Mouse (Mus musculus): Measurements from ENCODE around the gene Hoxb5.

The Hoxb5 gene

DNA sequence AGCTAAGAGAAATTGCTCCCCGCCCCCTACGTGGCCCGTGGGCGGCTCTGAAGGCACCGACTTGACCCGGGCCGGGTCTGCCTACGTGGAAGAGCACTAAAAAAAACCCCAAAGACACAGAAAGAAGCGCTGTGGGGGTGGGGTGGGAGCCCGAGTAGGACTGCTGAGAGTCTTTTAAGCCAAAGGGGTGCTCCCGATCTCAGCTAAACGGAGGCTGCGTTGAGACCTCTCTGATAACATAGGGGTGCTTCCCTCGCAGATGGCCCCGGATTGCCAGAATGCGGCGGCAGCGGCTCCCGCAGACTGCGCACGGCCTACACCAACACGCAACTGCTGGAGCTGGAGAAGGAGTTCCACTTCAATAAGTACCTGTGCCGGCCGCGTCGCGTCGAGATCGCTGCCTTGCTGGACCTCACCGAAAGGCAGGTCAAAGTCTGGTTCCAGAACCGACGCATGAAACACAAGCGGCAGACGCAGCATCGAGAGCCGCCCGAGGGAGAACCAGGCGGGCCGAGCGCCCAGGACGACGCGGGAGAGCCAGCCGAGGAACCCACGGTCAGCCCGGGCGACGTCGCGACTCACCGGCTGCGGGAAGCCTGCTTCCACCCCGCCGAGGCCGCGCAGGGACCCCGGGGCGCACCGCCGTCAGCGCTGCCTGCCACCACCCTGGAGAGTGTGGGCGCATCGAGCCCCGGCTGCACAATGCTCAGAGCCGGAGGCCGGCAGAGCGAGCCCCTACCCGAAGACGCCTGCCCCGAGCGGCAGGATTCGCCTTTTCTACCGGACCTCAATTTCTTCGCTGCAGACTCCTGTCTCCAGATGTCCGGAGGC lies 49.8 kb downstream of the Hoxb5 start:
- DNase-seq (ENCODE audit: low read depth, low spot score) = no peak

GRCm38 (mm10) chr11:96353522-96353841 lies 50.3 kb downstream of the Hoxb5 start:
- no peak for DNase-seq (ENCODE audit: low read depth, low spot score)

GRCm38 (mm10) chr11:96353939-96354338 lies 50.8 kb downstream of the Hoxb5 start:
- no peak for DNase-seq (ENCODE audit: low read depth, low spot score)

GRCm38 (mm10) chr11:96354376-96354775 lies 51.2 kb downstream of the Hoxb5 start:
- DNase-seq (ENCODE audit: low read depth, low spot score) = no peak

GRCm38 (mm10) chr11:96354801-96355311 lies 51.7 kb downstream of the Hoxb5 start:
- DNase-seq (ENCODE audit: low read depth, low spot score) = no peak
